Mouse (Mus musculus): ENCODE results near the gene Rnf187.

Gene Rnf187

DNA sequence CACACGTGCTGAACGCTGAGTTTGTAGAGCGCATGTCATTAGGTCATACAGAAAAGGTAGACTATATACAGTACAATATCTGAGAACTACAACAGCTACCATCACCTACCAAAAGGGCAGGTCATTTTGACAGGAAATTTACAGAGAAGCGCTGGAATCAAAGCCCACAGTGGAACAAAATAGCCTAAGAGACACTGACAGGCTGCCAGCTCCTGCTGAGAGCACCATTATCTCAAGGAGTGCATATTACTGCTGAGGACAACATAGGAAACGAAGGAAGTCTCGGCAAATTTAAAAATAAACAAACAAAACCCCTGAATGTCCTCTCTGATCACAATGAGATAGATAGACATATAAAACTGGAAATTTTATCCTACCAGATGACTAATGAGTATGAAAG is 41.2 kb downstream of the Rnf187 start:
- DNase-seq (ENCODE audit: low read depth): no peak

DNA sequence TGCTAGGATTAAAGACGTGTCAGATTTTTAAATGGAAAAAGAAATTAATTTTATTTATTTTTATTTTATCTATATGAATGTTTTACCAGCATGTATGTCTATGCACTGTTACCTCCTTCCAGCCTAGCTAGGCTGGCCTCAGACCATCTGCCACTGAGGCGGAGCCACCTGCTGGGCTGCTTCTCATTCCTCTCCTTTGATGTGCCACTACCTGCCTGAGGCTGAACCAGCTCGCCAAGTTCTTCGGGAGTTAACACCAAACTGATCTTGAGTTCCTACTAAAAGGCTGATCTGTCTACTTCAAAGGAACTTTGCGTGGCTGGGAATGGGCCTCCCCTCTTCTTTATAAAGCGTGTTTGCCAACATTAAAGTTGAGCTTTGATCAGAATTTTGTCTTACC is 44.3 kb downstream of the Rnf187 start:
- no peak for DNase-seq (ENCODE audit: low read depth)

DNA sequence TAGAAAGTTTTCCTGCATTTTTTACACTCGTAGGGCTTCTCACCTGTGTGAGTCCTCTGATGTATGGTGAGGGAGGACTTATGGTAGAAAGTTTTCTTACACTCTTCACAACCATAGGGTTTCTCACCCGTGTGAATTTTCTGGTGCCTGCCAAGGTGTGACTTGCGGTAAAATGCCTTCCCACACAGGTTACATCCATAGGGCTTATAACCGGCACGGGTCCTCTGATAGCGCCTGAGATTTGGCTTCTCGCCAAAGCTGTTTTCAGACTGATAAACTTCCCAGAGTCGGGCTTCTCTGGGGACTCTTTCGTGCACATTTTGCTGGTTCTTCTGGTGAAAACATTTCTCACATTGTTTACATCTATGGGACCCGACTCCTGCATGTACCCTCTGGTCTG is 48.2 kb downstream of the Rnf187 start:
- no peak for DNase-seq (ENCODE audit: low read depth)

DNA sequence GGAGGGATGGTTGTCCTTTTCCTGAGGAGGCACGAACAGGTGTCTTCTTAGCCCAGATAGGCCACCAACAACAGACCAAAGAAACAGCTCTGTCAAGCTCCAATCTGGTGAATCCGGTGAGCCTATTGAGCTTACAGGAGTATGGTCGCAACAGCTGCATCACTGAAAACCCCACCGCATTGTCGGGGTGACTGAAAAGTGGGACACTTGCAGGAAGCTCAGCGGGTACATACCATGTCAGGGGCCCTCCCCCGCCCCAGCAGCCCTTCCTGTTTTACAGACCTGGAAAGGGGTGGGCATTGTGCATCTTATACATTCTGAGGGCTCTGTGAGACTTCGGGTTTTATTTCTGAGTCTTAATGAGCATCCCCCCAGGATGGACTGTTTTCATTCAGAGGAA is 55.0 kb downstream of the Rnf187 start:
- no peak for DNase-seq (ENCODE audit: low read depth)

Measured in 416B (cell line).